Mouse (Mus musculus) c-Kit-positive CD71-positive TER-119-negative erythroid progenitor cells, embryonic 14.5 days (primary cell): Measurements from ENCODE around the gene Ahnak.
A peak's percentile ranks its signal among the peaks of the same experiment; 100 is the strongest.
"Not testable (repeated sequence)": the region's sequence is repeated elsewhere in the genome, so short reads cannot be mapped to it uniquely, and the experiment has no call there.

Experiments
- DNase-seq: peaks from one replicate; pipeline ENCODE4 v3.0.0-alpha.2; 2013; ENCODE audit warnings: low read depth

Gene Ahnak

DNA sequence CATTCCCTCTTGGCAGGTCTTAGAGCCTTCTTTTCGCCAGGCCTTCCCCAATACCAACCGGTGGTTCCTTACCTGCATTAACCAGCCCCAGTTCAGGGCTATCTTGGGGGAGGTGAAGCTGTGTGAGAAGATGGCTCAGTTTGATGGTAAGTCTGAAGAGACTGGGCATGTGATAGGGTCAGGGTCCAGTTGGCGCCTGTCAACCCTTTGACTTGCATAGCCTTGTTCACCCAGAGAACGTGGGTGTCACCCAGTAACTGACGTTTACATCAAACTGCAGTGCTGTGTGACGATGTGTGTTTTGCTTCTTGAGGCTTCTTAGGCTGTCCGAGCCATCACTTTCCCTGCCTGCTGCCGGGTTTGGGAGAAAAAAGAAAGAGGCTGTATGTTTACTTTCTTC lies 16.6 kb upstream of the Ahnak start:
- DNase-seq, result not testable (repeated sequence)

DNA sequence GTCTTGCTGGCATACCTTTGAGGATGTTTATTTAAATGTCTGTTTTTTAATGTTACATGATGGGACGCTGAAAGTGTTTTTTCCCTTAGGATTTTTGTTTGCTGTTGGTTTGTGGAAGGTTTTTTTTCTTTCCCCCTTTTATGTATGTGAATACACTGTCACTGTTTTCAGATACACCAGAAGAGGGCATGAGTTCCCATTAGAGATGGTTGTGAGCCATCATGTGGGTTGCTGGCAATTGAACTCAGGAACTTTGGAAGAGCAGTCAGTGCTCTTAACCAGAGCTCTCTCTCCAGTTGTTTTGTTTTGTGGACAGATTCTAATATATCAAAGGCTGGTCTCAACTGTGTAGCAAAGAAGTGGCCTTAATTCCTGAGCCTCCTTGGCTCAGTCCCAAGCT lies 14.4 kb upstream of the Ahnak start:
- no peak for DNase-seq

DNA sequence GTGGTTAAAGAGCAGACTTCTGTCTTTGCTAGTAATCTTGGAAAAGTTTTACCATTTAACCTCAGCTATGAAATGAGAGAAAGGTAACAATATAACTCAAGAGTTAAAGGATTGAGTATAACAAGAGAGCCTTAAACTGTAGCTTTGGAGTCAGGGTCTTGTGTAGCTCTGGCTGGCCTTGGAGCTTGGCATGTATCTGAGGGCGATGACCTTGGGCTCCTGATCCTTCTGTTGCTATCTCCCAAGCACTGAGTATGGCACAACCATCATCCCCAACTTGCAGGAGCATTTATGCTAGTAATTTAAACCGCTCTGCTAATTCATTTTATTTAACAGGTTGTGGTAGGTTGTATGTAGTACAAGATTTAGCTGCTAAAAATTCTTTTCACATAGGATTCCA lies 13.6 kb upstream of the Ahnak start:
- DNase-seq, result no peak

- peak; percentile 40 for DNase-seq
Measured at GRCm38 (mm10) chr19:8976535-8976934, 12.5 kb upstream of the Ahnak start.

- DNase-seq, result no peak
Measured at GRCm38 (mm10) chr19:8980771-8981170, 8.3 kb upstream of the Ahnak start.

DNA sequence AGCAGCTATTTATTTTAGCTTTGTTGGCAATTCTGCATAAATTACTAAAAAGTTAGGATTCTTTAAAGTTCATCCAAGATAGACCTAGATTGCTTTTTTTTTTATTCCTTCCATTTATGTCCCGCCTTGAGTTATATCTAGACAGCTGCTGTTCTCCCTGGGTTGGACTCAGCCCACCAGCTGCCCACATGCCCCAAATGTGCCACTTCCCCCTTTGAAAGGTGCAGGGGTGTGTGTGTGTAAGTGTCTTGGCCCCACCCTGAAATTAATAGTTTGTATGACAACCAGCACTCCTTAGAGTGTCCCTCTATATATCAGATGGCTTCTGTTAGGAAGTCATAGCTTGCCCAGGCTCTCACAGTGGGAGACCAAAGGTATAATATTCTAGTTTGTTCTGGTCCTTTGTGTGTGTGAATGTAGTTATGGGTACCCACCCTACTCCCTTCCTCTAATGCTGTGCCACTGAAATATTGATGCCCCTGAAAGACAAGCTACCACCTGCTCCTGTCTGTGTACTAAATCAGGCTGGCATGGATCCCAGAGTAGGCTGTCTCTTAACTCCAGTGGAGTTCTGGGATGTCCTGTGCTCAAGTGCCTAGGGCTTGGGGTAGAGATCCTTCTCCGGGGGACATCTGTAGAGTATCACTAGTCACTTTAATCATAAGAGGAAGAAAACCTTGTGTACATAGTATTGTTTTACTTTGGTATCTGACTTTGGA lies 7.5 kb upstream of the Ahnak start:
- no peak for DNase-seq

DNA sequence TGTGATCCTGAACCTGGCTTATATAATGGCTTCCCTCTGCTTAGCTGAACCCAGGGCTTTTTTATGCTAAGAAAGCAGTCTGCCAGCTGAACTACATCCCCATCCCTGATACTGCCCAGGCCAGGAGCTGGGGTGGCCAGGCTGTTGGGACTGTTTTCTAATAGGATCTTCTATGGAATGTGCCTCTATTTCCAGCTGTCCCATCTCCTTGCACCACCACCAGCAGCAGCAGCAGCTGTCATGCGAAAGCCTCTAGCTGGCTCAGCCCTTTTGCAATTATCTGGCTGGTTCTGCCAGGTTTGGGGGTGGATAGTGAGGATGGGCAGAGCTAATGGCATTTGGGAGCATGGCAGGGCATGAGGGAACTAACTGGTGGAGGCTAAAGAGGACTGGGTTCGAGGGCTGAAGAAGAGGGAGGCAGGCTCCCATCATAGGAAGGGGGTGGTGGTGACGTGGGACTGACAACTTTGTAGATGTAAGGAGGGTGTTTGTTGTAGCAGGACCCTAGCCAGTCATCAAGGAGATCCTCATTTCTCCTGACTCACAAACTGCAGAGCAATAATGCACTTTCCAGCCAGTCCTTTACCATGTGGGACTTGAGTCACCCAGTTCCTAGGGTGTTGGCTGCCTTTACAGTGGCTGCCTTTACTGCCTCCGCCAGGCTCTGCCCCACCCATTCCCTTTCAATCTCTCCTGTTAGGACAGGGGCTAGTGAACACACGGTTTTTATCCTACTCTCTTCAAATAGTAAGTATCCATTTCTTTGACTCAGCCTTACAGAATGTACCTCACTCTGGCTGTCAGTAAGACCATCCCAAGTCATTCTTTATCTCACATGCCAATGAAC lies 6.6 kb upstream of the Ahnak start:
- no peak for DNase-seq

GRCm38 (mm10) chr19:8983150-8983650 lies 5.9 kb upstream of the Ahnak start:
- no peak for DNase-seq

- DNase-seq, result peak; percentile 50
Measured at GRCm38 (mm10) chr19:8984255-8984868, 4.7 kb upstream of the Ahnak start.

DNA sequence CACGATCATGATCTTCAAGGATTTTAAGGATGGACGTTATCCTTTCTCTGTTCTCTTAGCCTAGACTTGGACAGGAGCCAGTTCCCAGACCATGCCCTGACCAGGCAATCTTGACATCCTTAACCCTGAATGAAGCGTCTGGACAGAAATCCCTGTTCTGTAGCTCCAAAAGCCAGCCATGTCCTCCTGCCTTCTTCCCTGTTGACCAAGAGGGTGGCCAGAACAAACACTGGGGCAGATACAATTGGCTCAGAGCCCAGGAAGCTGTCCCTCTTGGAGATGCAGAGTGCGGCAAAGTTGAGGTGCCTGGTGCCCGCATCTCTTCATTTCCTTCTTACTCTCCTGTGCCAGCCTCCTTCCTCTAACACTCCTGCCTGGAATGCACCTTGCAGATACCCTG lies 3.2 kb upstream of the Ahnak start:
- DNase-seq, result no peak

DNA sequence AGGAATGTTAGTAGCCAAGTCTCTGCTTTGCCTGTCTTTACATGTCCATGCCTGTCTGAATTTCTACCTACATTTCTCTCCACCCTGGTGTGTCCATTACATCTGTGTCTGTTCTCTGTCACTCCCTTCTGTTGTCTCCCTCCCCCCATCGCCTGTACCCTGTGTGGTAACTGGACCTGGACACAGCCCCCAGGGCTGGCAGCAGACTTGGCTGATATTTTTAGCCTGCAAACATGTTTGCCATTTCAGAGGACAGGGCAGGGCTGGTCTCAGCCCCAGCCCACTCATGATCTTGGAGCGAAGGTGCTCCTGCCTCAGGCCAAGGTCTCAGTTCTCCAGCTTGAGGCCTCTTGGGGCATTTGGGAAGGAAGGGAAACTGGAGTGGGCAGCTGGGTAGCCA lies 1.3 kb upstream of the Ahnak start:
- DNase-seq, result no peak

- DNase-seq, result no peak
Measured at GRCm38 (mm10) chr19:8988346-8989065, 578 bp upstream of the Ahnak start.

DNA sequence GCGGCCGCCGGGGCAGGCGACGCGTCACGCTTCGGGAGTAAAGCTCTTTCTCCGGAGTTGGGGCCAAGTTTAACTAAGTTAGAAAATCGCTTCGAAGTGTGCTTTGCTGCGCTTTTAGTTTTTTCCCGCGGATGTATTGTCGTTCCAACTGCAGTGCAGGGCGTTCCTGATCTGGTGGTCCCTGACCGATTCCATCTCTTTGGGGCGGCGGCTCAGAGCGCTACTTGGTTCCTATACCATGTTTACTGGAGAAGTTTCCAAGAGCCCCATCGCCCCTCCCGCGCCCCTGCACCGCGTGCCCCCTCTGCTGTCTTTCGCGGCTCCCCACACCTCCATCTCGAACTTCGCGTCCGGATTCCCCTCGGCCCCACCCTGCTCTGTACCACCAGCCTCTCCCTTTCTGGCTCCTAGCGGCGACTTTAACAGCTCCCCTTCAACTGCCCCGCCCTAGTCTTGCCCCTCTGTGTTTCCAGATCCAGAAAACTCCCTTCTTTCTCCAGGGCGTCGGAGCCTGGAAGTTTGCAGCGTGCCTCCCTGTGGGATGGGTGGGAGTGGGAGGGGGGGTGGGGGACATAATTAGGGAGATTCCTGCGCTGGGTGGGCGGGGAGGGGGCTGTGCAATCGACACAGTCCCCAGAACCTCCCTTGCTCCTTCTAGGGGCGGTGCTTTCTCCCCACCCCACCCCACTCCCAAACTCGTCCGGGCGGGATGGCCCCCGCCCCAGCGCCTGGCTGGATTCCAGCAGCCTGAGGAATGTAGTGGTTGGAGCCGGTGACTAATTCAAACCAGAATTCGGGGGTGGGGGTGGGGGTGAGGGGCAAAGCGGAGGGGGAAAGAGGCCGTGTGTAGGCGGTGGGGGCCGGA lies 715 bp downstream of the Ahnak start:
- DNase-seq, result no peak

- DNase-seq, result no peak
Measured at GRCm38 (mm10) chr19:8990432-8991102, 1.5 kb downstream of the Ahnak start.

DNA sequence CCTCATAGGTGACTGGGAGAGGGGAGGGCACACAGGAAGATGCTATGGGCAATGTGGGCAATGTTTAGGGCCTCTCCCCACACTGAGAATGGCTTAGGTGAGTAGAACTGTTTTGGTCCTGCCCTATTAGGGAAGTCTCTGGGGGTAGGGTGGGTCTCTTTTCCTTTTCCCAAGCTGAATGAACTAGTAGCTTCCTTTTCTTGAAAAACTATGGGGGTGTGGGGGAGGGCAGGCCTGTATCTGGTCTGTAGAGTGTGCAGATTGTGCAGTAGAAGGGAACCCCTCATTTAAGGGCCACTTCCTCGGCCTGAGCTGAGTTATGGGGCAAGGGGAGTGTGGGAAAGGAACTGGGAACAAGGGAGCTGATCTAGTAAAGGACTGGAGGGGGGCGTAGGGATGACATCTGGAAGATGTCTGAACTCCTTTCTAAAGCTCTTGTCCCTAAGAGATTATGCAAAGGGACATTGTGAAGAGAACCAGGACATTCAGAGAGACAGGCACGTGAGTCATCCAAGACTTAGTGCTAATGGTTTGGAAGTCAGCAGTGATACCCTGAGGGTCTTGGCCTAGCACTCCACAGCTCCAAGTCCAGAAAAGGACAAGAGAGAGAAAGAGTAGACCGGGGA lies 2.3 kb downstream of the Ahnak start:
- no peak for DNase-seq

- no peak for DNase-seq
Measured at GRCm38 (mm10) chr19:8991871-8992735, 3.0 kb downstream of the Ahnak start.

DNA sequence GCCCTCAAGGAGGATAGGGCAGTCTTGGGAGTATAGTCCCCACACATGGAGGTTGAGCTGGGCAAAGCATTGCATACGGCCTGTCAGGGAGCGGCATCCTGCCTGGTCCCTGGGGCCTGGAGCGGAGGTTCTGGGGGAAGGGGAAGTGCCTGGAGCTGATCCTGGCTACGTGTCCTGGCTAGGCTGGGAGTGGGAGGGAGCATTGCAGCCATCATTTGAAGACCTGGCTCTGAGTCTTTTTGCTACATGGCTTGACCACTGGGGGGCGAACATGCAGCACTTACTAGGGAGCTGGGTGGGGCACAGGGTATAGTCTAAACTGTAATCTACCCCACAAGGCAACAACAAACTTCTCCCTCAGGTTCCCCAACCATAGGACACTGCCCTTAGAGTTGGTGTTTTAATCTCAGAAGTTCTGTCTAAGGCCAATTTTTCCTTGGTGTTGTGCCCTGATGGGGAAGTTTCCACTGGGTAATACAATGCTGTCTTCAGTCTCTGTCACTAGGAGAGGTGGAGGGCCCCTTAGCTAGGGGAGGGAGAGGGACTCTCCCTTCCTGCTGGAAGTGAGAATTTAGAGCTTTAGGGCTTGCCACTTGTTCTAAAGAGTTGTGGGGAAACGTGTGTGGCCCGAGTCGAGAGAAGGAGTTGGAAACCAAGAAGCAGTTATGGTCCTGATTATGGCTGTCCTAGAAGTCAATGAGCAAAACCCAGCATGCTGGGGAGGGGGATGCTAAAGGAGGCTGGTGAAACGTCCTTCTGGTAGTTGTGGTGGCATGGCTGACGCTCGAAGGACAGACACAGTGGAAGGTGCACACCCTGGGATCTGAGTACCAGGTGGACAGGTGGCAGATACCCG lies 3.9 kb downstream of the Ahnak start:
- peak; percentile 71 for DNase-seq

GRCm38 (mm10) chr19:8993625-8993912 lies 4.5 kb downstream of the Ahnak start:
- no peak for DNase-seq
